Mouse (Mus musculus) ES-Bruce4 (cell line): ENCODE measurements at regions not wholly inside any gene's neighbourhood (a gene's known extent, or its start where the extent isn't known, plus 50 kb on each side); places are given as distances from the start of the nearest gene placed in this dataset.

Source experiments
- CTCF ChIP-seq: IDR thresholded peaks from one replicate; pipeline ENCODE4 v1.8.1; 2011; ENCODE audit warnings: low read depth, low read length
- POLR2A ChIP-seq: IDR thresholded peaks from one replicate; pipeline ENCODE4 v1.8.1; 2011; ENCODE audit warnings: low read length; ENCODE audit not compliant: insufficient read depth

DNA sequence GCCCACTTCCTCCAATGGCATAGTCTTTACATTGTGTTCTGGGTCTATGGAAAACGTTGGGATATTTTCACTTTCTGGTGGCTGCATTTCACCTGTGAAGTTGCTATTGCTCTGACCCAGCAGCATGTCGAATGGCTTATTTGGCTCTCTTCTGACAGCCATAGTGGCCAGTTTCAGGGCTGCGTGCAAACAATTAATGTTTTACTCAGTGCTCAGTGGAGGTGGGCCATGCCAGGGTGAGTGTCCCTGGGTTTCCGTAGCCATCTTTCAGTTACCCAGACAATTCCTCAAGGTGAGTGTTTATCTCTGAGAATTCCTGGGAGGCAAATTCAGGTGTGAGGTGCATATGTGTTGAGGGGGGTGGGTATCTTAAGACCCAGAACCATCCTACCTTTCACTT is 329.2 kb upstream of the Gm10131 start:
- TF ChIP-seq POLR2A = no peak
- no peak for TF ChIP-seq CTCF
